Mouse (Mus musculus) cerebellum, adult 8-10 months (tissue): ENCODE data around the gene Uqcr11.

Experiments
- DNase-seq: peaks from one replicate; pipeline ENCODE4 v3.0.0; 2022

Uqcr11 gene

DNA sequence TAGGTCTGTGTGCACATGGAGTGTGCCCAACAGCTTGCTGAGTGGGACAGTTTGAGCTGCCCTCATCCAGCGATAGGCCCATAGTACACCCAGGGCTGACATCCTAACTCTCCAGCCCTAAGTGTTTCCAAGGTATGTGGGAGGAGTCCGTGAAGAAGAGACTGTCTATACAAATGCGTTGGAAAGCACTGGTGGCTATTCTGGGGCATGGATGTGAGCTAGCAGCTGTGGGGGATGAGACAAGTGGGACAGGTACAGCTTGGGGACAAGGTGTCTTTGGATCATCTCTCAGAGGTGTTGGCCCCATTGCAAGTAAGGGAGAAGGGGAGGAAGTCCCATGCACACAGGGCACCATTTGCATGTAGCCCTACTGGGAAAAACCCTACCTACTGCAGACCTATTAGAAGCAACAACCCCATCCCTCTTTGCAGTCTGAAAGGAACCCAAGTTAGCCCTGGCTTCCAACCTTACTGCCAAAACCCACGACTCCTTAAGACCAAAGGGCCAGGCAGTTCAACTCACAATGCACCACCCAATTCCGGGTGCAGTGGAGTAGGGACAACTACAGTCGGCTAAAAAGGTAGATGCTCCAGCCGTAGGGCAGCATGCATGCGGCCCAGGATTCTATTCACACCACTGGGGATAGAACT lies 9.0 kb downstream of the Uqcr11 start:
- no peak for DNase-seq

DNA sequence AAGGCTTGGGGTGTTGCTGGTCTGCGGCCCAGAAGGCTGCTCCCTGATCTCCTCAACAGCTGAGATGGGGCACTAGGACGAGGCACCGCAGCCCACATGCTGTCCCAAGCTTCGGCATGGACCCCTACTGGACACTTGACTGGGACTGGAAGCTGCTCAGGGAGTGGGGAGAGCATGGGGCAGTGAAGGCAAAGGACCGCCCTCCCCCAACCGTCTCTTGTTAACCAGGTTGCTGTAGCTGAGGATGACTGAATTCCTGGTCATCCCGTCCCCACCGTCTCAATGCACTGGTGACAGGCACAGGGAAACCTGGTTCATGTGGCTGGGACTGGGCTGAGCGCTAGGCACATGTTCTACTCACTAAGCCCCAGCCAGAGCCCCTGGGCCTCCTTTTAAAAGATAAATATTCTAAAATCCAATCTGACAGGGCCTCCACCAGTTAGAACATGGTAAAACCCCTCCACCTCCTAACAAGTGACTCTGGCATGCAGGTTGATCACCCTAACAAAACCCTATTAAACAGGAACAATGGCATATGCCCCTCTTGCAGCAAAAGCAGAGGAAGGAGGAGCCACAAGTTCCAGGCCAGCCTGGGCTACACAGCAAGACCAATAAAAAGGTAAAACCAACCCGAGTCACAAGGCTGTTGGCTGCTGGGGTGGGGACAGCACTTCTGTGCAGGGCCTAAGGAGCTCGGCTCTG lies 9.7 kb downstream of the Uqcr11 start:
- DNase-seq = no peak

DNA sequence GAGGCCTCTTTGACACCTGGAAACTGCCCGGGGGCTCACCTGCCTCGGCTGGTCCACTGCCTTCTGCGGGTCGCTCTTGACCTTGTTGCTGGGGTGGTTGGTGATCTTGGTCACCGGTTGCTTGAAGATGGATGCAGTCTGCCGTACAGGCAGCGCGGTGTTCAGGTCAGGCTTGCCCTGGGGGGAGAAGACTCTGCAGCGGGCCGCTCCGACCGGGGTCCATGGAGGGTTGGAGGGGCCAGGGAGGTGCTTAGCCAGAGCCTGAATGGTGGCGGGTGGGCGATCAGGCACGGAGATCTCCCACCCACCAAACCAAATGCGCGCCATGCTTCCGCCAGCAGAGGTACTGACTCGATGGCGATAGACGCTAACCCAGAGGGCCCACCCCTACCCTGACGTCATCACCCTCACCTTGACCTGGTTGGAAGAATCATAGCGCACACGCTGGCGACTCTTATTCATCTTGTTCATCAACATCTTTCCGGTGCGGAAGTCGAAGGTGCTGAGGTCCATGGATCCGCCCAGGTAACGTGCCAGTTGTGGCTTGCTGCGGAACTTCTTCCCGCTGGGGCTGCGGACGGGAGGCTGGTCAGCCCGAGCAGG lies 11.5 kb downstream of the Uqcr11 start:
- no peak for DNase-seq

DNA sequence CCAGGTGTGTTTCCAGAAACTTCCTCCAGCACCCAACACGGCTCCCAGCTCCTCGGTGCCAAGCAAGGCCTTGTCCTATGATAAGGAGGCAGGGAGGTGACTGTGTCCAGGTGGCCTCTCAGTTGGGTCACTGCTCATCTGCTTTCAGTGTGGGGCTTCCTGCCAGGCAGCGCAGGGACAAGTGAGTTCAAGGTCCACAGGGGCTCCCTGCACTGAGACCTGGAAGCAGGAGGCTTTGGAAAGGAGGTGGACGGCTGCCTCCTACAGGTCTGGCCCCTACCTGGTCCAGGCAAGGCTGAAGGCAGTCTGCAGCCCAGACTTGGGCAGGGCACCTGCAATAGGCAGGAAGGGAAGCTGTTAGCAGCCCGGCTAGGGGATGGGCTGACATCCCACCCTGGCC lies 13.9 kb downstream of the Uqcr11 start:
- no peak for DNase-seq

DNA sequence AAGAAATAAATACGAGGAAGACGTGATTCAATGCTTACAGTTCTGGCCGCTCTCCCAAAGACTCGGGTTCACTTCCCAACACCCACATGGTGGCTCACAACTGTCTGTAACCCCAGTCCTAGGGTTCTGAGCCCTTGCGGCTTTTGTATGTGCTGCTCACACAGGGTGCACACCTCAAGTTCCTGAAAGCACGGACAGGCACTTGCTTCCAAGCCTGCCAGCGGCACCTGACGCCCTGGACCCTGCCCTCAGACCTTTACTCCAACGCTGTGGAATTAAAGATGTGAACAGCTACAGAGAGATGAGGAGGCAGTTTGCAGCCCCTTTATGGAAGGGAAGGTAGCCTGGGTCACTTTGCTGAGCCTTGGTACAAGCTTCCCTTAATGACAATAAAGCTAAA lies 15.9 kb downstream of the Uqcr11 start:
- DNase-seq = no peak

DNA sequence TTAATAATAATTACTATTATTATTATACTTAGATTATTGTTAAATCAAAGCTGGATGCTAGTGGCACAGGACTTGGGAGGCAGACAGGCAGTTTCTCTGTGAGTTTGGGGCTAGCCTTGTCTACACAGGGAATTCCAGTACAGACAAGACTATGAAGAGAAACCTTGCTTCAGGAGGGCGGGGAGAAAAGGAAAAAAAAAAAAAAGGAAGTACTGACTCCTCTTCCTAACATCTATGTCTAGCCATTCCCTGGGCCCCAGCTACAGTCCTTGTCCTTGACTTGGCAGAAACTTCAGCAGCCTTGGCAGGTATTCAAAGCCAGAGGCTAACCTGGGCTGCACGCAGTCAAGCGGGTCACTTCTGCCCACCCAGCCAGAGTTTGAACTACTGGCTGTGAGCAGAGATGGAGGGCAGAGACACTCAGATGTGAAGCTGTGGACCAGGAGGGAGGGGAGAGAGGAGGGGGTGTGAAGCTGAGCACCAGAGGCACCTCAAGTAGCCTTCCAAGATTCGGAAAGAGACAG lies 17.4 kb downstream of the Uqcr11 start:
- no peak for DNase-seq

DNA sequence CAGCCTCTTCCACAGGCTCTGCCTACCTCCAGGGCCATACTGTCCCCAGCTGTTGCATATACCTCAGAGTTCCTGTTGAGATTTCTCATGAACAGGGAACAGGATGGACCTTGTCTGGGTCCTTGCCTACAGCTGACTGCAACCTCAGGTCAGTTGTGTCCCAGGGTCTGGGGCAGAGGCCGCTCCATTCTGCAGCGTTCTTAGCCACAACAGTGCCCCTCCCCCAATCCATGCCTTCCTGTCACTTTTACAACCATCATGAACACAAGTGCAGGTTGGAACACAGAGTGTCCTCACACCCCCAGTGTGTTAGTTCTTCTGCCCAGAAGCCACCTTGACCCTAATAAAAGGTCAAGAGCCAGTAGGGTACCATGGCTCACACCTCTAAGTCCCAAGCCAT lies 17.9 kb downstream of the Uqcr11 start:
- no peak for DNase-seq

DNA sequence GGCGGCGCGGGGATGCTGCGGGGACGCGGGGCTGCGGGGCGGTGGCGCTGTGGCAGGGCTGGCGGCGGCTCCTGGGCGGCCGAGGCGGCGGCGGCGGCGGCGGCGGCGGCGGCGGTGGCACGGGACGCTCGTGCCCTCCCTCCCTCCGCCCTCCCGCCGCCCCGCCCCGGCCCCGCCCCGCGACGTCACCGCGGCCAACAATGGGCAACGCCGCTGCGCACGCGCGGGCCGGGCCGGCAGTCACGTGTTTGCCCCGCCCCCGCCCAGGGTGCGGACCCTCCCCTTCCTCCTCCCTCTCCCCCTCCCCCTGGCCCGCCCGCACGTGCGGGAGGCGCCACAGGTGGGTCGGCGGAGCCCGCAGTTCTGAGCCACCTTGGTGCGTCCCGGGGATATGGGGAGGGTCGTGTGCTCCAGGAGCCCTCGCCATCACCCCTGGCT lies 19.1 kb downstream of the Uqcr11 start, which contains the start of gene Mex3d:
Mex3d (minus strand) TSS at position 138 of the 438 bp plus-strand sequence.
- peak; percentile 81 for DNase-seq

DNA sequence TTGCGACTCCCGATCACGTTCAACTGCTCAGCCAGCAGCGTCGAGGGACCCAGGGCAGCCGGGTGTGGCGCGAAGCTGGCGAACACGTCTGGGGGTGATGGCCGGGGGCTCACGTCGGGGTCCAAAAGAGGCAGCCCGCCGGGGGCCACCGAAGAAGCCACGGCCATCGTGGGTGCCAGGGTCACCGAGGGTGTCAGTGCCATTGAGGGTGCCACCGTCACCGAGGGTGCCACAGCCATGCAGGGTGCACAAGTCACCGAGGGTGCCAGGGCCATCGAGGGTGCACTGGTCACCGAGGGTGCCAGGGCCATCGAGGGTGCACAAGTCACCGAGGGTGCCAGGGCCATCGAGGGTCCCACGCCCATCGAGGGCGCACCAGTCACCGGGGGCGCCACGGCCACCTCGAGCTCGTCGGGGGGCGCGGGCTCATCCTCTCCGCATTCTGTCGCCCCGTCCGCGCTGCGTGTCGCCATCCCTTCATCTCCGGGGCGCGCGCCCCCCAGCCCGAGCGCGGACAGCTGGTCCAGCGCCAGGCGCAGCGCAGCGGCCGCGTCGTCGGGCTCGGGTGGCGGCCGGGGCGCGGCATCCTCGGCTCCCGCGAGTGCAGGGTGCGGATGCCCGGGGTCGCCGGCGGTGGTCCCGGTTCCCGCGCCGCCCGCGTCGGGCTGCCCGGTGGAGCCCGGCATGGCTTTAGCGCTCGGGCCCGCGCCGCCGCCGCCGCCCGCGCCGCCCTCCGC lies 19.7 kb downstream of the Uqcr11 start:
- DNase-seq = no peak

DNA sequence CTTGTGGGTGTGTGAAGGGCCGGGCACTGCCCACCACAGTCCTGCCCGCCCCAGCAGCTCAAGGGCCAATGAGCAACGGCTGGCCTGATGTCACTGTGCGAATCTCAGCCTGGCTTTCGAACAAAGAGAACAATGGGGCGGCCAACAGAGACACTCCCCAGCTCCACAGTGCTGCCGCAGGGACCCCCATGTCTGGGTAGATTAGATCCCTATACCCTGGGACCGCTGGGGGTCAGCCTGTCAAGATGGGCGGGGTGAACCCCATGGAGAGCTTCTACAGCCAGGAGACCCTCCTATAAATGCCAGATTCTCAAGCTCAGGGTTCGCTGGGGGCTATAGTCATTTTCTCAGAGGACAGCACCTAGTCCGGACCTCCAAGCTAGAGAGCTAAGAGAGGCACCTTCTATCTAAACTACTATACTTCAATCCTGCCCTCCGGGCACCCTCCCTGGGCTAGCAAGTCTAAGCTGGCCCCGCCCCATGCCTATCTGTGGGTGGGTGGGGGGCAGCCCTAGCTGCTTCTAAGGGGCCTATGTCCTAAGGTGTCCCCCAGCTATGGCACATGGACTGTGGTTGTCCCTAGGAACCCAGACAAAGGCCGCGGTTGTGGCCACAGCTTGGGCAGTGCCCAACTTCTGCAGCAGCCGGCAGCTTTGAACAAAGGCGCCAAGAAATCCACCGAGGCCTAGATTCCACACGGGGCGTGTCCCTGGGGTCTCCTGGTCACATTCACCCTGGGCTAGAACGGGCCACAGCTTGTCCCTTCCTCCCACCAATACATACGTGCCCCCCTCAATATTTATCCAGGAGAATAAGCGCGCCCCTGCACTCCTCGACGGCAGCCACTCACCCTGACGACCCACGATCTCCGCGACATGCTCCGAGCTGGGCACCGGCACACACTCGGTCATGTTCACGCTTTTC lies 20.6 kb downstream of the Uqcr11 start:
- DNase-seq = no peak

DNA sequence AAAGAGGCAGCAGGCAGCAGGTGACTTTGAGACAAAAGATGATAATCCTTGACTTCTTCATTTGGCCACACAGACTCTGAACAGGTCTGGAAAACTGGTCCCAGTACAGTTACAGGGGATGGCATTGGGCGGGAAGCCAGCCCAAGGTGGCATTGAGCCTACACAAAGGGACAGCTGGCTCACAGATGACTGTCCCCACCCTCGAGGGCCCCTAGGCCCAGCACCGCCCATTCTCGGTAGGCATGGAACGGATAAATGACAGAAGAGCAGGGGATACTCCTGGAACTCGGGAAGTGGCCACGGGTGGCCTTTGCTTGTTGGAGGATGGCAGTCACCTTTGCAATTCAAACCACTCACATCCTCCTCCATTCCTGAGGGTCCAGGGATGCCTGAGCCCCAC lies 21.3 kb downstream of the Uqcr11 start:
- no peak for DNase-seq

DNA sequence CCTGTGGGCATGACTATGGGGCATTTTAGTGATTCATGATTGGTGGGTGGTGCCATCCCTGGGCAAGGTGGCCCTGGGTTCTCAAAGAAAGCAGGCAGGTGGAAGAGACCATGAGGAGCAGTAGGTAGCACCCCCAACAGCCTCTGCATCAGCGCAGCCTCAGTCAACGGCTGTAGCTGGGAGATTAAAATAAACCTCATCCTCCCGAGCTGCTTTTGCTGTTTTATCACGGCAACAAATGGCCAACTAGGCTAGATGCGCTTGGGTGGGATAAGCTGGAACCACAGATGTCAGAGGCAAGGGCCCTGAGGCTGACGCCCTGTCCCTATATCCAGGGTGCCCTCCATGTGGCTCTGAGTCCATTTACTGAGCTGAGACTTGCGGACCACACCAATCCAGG lies 21.9 kb downstream of the Uqcr11 start:
- DNase-seq = no peak

DNA sequence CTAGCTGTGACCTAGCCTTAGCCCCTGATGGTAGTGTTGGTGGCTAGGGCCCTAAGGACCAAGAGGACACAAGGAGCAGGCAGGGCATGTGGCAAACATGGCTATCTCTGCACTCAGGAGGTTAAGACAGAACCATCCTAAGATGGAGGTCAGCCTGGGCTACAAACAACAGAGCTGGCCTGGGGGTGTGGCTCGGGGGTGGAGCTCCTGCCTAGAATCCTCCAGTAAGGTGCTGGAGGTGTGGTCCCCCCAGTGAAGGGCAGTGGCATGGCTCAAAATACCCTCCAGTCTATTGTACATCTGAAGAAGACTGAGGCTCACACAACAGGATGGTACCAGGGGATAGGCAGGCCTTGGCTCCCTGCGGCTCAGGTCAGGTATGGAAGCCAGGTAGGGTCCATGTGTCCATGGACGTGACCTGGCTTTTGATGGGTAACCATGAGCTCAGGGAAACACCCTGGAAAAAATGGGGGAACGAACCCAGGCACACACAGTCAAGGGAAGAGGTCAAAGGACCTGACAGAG lies 22.5 kb downstream of the Uqcr11 start:
- no peak for DNase-seq

DNA sequence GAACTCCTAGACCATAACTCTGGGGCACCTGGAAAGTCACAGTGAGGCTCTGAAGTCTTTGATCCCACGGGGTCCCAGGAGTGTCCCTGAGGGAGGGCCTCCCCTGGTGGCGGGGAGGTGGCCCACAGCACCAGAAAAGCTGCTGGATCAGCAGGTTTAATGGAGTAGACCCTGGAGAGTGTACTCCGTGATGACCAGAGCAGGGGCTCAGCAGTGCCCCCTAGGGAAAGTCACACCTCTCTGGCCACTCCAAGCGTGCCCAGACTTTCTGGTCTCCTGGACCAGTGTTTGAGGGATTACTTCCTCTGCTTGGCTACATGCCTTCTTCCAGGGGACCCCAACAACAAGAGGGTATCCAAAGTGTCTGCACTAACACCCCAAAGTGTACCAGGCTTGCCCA lies 23.2 kb downstream of the Uqcr11 start:
- DNase-seq = no peak

DNA sequence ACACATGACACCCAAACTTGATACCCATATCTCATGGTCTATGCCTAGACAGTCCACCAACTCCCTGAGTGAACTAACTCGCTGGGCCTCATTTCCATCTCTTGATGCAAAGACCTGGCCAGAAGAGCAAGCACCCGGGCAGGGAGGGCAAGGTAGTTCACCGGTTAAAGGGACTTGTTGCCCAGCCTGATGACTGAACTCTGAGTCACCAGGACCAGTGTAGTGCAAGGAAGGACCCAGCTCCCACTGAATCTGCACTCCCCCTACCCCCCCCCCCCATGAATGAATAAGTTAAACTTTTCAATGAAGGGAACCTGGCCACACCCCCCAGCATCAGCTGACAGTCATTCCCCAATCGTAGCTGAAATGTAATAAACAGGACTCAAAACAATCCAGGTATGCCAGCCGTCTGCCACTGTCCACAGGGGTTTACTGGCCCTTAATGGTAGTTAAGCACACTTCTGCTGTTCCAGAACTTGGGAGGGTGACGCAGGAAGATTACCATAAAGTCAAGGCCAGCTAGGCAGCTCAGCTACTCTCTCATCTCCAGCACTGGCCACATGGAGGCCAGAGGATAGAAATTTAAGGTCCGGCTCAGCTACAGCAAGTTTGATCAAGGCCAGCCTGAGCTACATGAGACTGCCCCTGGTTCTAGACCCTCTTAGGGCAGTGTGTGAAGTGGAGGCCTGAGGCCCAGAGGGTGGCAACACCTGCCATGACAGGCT lies 23.8 kb downstream of the Uqcr11 start:
- DNase-seq = no peak

DNA sequence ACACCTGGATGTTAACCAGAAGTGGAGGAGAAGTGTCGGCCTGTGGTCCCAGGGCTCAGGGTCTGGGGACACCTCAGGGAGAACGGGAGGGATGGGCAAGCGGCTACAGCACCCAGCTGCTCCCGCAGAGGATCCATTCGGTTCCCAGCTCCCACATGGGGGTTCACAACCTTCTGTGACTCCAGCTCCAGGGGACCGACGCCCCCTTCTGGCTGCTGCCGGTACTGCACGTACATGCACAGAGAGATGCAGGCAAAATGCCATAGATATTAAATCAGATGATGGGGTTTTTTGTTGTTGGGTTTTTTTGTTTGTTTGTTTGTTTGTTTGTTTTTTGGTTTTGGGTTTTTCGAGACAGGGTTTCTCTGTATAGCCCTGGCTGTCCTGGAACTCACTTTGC lies 28.9 kb downstream of the Uqcr11 start:
- no peak for DNase-seq

DNA sequence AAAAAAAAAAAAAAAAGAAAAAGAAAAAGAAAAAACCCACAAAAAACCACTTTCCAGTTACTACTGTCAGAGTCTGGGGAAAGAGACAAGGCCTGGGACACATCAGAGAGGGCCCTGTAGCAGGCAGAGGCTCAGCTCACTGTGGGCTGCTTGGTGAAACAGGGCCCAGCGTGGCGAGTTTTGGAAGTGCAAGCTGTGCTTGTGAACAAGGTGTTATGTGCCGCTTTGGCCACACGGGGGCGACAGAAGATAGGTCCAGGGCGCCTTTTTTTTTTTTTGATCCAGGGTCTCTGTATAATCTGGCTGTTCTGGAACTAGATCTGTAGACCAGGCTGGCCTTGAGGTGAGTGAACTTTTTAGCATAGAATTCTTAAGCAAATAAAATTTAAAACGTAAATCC lies 30.5 kb downstream of the Uqcr11 start:
- peak; percentile 87 for DNase-seq

DNA sequence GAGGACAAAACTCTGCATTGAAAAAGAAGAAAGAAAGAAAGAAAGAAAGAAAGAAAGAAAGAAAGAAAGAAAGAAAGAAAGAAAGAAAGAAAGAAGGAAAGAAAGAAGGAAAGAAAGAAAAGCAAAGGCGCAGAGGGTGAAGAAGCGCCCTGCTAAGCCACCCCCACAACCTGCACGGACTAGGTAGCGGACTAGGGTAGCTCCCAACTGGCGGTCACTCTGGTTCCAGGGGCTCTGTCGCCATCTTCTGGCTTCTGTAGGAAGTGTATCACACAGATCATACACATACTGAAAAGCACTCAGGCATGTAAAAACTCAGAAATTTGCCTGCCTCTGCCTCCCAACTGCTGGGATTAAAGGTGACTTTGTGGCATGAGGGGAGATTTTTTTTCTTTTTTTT lies 32.6 kb downstream of the Uqcr11 start:
- DNase-seq = peak; percentile 87

DNA sequence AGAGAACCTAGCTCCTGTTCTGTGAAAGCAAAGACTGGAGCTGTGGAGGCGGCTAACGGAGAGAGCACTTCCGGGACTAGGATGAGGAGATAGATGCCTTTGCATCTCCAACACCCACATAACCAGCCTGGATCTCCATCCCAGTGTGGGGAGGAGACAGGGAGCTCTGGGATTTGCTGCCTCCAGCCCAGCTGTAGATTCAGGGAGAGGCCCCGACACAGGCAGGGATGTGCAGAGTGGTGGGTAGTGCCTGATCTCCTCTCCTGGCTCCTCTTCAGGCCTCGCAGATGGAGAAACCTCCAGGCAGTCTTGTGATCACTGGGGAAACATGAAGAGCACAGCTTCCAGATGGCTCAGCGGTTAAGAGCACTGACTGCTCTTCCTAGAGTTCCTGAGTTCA lies 33.9 kb downstream of the Uqcr11 start:
- DNase-seq = no peak

DNA sequence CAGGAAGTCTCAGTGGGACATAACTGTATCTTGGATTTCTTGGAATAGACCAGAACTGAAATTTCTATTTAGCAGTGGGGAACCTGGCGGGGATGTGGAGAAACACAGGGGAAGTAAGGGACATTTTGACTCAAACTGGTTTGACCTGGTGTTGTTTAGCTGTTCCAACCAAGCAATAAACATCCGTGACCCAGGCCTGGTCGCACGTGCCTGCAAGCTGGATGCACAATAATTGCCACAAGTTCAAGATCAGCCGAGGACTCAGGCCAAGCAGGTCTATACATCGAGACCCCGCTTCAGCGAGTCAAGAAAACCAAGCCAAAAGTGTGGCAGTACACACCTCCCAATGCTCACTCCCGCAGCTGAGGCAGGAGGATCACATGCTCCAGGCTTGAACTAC lies 34.6 kb downstream of the Uqcr11 start:
- DNase-seq = no peak

DNA sequence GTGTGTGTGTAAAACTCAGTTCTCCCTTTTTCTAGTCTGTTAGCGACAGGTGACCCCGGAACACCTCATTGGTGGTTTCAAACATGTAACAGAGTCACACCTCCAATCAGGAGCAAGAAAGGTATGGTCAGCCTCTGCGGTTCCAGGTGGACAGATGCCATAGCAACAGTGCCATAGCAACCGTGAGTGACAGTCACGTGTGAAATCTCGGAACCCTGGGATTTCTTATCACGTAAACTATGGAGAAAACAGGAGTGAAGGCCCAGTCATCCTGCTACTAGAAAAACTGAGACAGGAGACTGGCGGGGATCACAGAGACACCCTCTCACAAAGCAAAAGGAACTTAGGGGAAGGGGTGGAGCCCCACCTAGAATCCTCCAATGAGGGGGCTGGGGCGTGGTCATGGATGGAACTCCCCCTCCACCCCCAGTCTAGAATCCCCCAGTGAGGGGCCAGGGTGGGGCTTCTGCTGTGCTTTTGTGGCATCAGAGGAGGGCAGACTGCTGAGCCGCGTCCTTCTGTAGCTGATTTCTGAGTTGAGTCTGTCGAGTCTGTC lies 35.1 kb downstream of the Uqcr11 start:
- DNase-seq = peak; percentile 61
